Mouse (Mus musculus) layer of hippocampus, adult 11-12 months (tissue): ENCODE data around the gene Tnfrsf14.

Experiments
- DNase-seq: peaks from one replicate; pipeline ENCODE4 v3.0.0; 2022; ENCODE audit warnings: low spot score

Tnfrsf14 gene

DNA sequence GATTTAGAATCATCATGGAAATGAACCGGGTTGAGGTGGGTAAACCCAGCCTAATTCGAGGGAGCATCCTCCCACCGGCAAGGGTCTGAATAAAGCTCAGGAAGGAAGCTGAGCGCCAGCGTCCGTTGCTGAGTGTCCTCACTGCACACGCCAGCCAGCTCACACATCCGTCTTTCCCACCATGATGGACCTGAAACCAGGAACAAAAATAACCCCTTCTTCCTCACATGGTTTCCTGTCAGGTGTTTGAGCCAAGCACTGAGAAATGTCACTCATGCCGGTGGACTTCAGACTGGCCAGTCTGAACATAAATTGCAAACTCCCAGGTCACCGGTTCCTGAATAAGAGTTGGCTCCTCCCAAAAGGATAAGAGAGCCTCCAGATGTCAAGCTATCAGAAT lies 13.1 kb downstream of the Tnfrsf14 start:
- DNase-seq, result no peak

DNA sequence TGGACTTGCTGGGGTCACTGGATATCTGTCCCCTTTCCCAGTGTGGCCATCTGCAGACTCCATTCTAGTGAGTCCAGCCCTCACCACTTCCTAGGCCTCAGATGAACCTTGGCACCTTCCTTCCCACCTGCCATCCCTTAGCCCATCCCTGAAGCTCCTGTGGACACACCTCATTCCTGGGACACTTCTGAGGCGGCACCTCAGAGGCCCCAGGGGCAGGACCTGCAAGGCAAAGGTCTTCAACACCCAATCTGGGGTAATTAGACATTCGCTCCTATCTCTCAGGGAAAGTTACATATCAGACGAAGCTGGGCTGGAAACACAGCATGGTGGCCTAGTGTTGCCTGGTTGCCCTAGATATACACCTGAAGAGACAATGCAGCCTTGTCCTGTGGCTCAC lies 13.7 kb downstream of the Tnfrsf14 start:
- no peak for DNase-seq

DNA sequence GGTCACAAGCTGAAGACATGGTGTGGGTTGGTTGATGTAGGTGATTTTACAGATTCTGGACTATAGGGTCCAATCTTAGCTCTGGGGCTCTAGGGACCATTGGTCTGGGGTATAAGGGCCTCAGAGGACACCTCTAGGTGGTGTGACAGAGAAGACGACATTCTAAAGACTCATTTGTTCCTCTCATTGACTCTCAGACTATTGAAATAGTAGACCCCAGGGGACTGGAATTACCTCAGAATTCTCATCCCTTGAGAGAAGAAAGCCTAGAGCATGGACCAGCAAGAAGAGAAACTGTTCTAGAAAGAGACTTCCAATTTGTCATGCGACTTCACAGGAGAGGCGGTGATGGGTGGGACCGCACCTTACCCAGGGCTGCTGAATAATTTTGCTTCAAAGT lies 14.1 kb downstream of the Tnfrsf14 start:
- no peak for DNase-seq

DNA sequence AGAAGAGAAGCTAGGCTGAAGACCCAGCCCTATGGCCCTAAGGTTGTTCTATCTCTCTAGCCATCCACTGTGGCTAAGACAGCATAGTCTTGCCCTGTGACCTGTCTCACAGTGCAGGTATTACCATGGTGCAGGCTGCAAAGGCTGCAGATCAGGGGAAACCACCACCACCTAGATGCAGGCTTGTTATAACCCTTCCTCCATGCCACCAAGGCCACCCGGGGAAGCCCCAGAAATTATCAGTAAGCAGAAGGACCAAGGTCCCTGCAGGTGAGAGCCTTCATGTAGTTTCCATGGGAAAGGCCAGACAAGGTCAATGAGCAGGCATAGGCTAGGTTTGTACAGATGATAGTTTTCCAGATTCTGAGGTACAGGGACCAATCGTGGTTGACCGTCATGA lies 14.5 kb downstream of the Tnfrsf14 start:
- DNase-seq, result no peak

DNA sequence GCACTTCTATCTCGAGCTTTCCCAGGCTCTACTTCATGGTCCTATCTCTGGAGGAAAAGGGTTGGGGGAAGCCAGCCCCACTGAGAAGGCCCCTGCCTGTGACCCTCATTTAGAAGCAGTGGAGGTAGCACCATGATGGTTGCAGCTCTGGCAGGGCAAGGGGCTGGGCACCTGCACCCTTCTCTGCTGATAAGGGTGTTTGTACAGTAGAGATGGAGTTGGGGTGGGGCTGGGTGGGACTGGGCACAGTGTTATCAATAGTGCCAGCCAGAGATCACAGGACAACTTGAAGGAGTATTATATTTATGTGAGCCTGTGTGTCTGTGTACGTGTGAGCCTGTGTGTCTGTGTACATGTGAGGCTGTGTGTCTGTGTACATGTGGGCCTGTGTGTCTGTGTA lies 16.7 kb downstream of the Tnfrsf14 start:
- DNase-seq, result no peak

DNA sequence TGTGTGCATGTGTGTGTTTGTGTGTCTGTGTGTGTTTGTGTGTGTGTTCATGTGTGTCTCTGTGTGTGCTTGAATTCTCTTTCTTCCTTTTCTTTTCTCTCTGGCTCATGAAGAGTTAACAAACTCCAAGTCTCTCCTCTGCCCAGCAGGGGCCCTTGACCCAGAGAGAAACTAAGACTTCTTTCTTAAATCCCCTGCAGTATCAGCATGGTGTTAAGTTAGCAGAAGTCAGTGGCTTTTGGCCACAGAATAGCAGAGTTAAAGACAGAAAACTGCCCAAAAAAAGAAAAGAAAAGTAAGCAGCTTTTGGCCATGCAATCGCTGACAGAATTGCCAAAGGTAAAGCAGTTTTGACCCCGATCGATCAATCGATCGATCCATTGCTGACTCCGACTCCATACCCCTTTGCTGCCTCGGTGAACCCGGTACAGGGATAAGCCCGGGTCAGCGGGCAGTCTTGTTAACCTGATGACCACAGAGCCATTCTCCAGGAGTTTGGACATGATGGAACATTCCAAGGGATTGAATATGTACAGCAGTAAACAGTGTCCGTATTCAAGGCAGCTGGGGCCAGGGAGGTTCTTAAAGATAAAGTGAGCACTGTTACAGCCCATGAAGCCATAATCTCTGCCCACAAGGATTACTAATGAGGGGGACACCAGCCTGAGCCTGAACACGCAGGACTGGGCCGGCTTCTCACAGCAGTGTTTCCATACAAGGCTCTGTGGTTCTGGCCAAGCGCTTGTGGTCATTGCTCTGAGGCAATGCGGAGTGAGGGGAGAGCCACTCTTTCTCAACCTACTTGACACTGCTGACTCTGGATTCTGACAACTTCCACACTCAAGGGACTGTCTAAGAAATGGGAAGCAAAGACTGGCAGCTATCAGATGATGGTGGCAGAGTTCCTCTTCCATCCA lies 17.5 kb downstream of the Tnfrsf14 start:
- peak; percentile 44 for DNase-seq

DNA sequence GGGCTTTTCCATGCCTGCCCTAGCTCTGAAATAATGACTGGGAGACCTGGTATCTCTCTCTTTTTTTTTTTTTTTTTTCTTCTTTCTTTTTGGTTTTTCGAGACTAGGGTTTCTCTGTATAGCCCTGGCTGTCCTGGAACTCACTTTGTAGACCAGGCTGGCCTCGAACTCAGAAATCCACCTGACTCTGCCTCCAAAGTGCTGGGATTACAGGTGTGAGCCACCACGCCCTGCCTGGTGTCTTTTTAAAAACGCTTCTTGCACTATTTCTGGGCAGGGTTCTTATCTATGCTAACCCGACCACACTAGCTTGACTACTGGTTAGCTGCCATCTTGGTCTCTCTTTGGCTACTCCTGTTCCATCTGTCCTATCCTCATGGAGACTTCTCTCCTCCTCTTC lies 19.9 kb downstream of the Tnfrsf14 start:
- DNase-seq, result no peak

DNA sequence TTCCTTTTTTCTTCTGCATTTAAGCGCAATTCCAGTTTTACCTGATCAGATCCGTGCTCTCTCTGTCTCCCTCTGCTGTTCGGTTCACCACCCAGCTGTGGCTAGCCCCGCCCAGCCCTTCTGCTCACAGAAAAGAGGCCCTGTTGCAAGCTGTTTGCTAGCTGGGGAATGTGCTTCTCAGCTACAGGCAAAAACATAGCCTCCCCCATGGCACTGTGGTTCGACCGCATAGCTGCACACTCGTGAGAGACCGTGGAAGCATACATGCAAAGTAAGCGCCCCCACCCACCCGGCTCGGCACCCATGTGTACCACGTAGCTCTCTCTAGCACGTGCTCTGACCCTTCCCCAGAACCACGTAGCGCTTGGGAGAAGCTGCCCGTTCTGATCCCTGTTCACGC lies 20.5 kb downstream of the Tnfrsf14 start:
- peak; percentile 74 for DNase-seq

DNA sequence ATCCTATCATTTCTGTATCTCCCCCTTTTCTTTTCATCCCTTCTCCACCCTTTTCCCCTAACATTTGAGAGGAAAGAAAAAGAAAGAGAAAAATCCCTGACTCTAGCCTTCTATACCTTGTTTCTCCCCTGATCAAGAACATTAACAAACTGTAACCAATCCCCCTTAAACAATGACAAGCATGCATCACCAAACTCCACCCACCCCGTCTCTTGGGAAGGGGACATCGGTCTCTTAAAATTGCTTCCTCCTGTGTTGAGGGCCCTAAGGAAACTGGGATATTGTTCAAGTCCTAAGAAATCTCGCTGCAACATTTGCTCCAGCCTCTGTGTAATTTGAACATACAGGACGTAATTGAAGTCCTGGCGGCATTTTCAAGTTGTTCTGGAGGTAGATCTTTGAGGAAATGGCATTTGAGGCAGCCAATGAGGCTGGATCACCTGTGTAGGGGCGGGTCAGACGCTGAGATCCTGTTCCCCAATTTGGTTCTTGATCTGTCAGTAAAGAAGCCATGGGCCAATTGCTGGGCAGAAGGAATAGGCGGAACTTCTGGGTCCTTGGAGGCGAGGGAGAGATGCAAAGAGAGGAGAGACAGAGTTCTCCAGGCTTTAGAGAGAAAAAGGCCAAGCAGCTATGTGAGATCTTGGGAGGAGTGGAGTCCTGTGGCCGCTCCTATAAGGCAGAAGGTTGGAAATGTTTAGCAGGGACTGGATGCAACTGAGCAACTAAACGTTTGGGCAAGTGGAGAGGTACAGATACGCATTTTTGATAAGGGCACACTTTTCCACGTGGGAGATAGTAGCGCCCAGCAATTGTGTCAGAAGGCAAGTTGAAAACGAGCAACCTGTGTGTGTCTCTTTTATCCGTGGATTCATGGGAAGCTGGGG lies 23.9 kb downstream of the Tnfrsf14 start:
- peak; percentile 87 for DNase-seq

DNA sequence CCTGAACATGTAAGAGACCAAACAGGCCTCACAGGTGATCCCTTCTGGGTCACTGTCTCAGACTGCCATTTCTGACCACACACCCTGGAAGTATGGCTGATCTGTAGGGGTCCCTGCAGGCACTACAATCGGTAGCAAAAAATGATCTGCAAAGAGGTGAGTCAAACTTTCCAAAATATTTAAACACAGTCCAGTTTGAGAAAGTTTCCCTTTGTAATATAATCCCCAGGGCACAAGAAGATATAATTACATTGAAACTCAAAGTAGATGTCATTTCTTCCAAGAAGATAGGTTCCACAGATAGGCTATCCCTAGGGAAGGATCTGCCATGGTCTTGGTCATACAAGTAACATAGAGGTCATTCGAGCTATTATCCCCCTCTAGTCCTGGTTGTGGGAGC lies 26.0 kb downstream of the Tnfrsf14 start:
- no peak for DNase-seq

DNA sequence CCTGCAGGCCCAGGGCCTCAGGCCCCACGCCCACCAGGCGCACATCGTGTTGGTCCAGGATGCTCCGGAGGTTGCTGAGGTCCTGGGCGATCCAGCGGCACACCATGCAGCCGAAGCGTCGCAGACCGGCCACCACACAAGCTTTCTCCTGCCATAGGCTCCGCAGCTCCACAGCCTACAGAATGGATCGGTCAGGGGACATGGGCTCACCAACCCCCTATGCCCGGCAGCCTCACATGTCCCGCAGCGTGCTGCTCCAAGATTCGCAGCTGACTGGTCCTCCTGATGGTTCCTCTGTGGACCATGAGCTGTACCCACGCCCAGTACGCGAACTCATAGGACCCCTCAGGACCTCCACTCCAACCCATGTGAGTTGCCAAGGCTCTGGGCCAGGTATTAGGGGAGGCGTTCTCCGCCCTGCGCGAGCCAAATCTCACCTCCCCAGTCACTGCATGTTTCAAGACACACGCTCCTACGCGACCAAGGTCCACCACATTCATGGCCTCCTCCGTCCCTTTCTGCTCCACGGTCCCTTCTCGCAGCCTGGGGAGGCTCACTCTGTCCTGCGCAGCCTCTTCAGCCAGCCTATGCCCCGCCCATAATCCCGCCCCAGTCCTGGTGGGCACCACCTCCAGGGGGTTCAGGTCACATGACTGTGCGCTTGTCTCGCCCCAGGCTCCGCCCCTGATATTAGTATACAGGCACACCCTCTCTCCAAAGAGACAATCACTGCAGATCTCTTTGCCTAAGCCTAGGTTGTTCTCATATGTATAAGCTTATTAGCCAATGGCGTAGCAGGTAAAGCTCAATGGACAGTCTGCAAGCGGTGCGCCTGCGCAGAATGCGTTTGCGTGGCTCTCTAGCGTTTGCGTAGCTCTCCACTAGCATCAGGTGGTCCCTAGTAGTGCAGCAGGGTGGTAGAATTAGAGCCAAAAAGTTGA lies 29.6 kb downstream of the Tnfrsf14 start, which contains the start of gene Fam213b:
Fam213b (minus strand) TSS at position 630 of the 941 bp plus-strand sequence.
- DNase-seq, result peak; percentile 82

DNA sequence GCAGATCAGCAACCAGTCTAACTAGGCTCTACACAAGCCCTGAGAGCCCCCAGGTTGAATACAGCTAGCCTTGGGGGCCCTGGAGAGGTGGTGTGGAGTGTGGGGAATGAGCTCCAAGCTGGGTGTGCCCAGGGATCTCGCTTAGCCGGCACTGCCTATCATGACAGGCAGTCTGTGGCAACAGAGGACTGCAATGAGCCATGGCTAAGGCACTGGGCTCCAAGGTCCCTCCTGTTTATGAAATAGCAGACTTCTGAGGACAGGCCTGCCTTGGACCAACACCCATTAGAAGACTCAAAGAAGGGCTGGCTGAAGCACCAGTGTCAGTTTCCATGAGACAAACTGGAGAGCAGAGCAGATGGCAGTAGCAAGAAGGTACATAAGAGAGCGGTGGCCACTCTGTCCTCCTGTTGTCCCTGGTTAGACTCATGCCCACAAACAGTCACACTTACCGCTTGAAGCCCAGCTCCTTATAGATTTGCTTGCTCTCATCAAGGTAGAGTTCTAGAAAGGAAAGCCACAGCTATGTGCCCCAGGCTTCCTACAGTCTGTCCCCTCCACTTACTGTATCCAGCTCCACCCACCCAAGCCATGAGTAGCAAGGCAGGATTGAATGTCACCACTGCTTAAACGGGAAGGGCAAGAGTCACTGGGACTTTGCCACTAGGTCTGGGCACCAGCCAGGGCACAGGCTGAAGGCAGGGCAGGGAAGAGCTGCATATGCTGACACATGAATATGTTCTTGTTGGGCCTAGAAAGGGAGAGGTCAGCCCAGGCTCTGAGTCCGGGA lies 30.5 kb downstream of the Tnfrsf14 start:
- DNase-seq, result no peak

DNA sequence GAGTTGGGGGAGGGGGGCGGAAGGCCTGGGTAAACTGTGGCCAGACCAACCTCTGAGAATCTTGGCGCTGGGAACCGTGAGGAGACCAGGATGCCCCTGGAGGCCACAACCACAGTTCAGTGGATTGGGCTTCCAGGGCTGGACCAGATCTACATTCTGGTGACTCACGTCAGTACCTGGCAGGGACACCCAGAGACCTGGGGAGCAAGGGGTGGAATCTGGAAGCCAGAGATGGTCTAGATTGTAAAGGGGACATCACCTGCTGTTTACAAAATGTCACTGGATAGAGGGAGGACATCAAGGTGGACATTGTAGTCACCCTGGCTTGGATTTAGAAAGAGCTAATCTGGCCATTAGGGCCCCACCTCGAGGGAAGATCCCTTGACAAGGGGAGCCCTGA lies 32.8 kb downstream of the Tnfrsf14 start:
- no peak for DNase-seq

DNA sequence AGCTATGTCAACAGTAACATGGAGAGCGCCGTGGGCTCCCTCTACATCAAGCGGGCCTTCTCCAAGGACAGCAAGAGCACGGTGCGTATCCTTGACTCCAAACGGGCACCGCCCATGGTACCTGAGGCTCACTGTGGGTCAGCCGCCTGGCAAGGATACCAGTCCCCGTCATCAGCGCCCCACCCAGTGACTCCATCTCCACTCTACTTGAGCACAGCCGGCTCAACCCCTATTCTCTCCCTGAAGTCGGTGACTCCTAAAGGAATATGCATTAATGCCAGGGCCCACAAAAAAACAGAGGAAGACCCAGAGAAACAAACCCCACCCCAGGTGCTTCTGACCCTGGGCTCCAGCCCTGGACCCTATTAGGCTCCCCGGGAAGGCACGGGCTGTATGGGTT lies 37.5 kb downstream of the Tnfrsf14 start:
- DNase-seq, result no peak

DNA sequence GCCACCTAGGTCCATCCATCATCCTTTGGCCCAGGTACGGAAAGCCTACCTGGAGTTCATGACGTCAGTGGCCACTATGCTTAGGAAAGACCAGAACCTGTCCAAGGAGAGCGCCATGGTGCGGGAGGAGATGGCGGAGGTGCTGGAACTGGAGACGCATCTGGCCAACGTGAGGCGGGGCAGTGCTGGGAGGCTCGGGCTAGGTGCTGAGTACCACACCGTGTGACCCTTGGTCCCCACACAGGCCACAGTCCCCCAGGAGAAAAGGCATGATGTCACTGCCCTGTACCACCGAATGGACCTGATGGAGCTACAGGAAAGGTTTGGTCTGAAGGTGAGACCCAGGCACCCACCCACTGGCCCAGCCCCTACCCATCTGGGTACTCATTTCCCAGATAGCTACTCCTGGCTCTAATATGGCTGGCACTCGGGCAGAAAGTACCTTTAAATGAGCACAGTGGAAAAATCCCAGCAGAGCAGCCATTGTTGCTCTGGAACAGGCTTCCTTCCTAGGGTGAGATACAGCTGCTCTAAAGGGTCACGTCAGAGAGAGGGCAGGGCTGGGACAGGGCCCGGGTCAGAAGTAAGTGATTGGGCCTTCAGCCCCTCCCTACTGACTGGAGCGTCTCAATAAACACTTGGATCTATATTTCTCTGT lies 40.6 kb downstream of the Tnfrsf14 start:
- DNase-seq, result no peak

DNA sequence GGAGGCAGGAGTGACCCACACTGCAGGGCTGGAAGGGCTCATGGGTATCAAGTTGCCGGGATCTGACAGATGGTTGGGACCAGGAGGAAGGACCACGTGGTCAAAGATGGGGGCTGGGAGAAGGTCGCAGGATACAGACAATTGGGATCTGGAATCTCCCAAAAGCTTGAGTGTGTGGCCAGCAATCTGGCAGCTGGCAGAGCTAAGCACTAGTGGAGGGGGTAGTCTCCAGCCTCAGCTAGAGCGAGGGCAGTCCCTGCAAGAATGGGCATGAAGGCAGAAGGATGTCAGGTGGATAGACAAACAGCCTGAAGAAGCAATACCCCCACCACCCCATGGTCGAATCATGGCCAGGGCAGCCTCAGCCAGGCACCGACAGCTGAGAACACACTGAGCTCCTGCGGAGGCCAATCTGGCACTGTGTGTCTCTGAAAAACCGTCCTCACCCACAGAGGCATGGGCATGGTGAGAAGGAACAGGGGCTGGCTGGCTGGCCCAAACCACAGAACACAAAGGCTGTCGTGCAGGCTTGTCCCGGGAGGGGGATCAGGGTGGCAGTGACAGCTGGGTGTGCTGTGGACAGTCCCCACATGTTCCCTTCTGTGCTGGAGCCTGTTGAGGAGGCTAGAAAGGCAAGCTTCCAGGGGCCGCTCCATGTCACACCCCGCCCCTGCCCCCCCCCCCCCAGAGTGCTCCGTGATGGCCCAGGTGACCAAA lies 41.3 kb downstream of the Tnfrsf14 start:
- DNase-seq, result no peak

DNA sequence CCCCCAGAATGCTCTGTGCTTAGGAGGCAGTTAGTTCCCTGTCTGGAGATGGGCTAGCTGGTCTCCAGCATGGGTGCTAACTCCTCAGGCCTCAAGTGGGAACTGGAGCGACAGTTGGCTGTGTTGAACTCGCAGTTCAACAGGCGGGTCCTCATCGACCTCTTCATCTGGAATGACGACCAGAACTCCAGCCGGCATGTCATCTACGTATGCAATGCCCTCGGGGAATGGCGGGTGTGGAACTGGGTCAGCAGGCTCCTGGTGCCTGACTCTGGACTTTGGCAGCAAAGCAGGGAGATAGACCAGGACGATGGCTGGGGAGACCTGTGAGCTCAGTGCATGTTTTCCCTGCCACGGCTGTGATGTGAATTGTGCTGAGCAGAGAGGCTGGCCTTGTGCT lies 42.9 kb downstream of the Tnfrsf14 start:
- DNase-seq, result no peak

DNA sequence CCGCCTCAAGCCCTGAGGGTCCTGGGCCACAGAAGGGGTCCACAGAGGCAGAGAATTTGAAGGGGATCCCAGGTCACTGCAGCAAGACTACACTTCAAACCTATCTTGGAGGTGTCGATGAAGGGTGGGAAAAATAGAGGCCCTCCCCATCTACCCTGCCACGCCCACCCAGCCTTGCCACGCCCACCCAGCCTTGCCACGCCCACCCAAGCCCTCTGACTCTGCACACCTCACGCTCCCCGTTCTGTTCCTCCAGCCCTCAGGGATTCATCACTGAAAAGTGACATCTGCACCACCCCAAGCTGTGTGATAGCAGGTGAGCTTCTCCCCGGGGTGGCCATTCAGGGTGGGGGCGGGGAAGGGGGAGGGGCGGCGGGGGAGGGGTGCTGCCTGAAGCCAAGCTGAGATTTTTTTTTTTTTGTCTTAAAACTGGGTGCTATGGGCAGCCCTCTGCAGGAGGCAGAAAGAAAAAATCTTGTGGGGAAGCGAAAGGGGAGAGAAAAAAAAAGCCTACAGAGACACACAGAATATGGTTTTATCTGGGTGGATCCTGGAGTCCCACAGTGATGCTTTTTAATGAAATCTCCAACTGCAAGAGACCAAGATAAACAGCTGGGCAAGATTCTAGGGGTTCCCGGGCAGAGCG lies 46.2 kb downstream of the Tnfrsf14 start:
- DNase-seq, result no peak

DNA sequence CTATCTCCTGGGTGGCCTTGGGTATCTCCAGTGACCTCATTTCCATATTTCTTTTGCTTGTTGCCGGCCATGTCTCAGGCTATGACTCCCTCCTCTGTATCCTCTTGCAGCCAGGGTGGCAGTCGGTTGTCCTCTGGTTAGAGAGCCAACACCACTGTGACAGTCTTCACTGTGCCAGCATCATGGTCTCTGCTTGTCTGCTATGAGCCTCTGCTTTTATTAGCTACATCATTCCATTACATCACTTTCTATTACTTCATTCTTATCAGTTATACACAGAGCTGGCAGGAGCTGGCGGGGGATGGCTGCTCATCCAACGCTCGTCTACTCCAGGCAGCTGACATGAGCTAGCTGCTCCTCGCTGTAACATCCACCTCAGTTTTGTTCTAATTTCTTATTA lies 47.6 kb downstream of the Tnfrsf14 start:
- no peak for DNase-seq
